Mouse (Mus musculus) midbrain, postnatal 0 days (tissue): ENCODE results near the gene Hivep3. TPM values are rescaled to one million over a fixed set of nuclear protein-coding genes. Genes with fewer than 3 reads are reported as not detected.

ENCODE experiments used
- ATAC-seq: fragments of 200-750 bp; cut with Nextera tagmentation; 2 replicates; pipeline ENCODE4 v1.8.0; 2017; ENCODE audit warnings: moderate number of reproducible peaks, mild to moderate bottlenecking, moderate TSS enrichment, moderate library complexity; ENCODE audit not compliant: low FRiP score
- DNase-seq: peaks from one replicate; pipeline ENCODE4 v3.0.0-alpha.2; 2015; ENCODE audit warnings: low spot score
- H3K27ac ChIP-seq: fragments of 300-500 bp; sonication (generic); 2 replicates; pipeline ENCODE4 v1.5.1; 2014; ENCODE audit warnings: low read depth, mild to moderate bottlenecking, low read length, mixed read lengths
- H3K27me3 ChIP-seq: fragments of 300-500 bp; sonication (generic); 2 replicates; pipeline ENCODE4 v1.6.1; 2014; ENCODE audit warnings: low read length, control low read depth, mixed read lengths; ENCODE audit not compliant: insufficient read depth
- H3K36me3 ChIP-seq: fragments of 300-500 bp; sonication (generic); 2 replicates; pipeline ENCODE4 v1.6.1; 2014; ENCODE audit warnings: low read length, control low read depth, mixed read lengths; ENCODE audit not compliant: insufficient read depth
- H3K4me1 ChIP-seq: fragments of 300-500 bp; sonication (generic); 2 replicates; pipeline ENCODE4 v1.6.1; 2014; ENCODE audit warnings: mild to moderate bottlenecking, control low read depth, antibody characterized with exemption, low read length, mixed read lengths; ENCODE audit not compliant: insufficient read depth
- H3K4me2 ChIP-seq: fragments of 300-500 bp; sonication (generic); 2 replicates; pipeline ENCODE4 v1.6.1; 2014; ENCODE audit warnings: low read depth, mild to moderate bottlenecking, low read length, mixed read lengths; ENCODE audit not compliant: poor library complexity, severe bottlenecking
- H3K4me3 ChIP-seq: fragments of 300-500 bp; sonication (generic); 2 replicates; pipeline ENCODE4 v1.5.1; 2014; ENCODE audit warnings: low read depth, mild to moderate bottlenecking, low read length, moderate library complexity
- H3K9ac ChIP-seq: fragments of 300-500 bp; sonication (generic); replicated peaks from 2 replicates; pipeline ENCODE4 v1.6.1; 2014; ENCODE audit warnings: mild to moderate bottlenecking, low read length, moderate library complexity, mixed read lengths; ENCODE audit not compliant: poor library complexity, severe bottlenecking
- H3K9me3 ChIP-seq: fragments of 300-500 bp; sonication (generic); 2 replicates; pipeline ENCODE4 v1.6.1; 2016; ENCODE audit warnings: low read length, control low read depth
- CTCF ChIP-seq: IDR thresholded peaks from 2 replicates; pipeline ENCODE4 v1.5.1; 2016; ENCODE audit warnings: antibody characterized with exemption, mild to moderate bottlenecking
- WGBS: fragments of 180-500 bp; shearing (Covaris S2); extraction: QIAGEN DNeasy Blood & Tissue Kit; methylation state at CpG from one replicate; pipeline ENCODE4 v1.1.7; 2014; 5-methylcytosine and 5-hydroxymethylcytosine counted together
- polyA plus RNA-seq: library from polyadenylated mRNA; unstranded; fragments of >200 nt; fragmentation: Nextera tagmentation; extraction: Ambion mirVana; gene quantifications from 2 replicates; pipeline ENCODE4 v1.2.1, GENCODE M21; 2015
- total RNA-seq: library from RNA; depleted of rRNA; stranded (reverse); fragments of >200 nt; gene quantifications from 2 replicates; pipeline ENCODE4 v1.2.3, GENCODE M21; 2014

Hivep3 gene
- total and polyA plus RNA-seq, 2 experiments from 2014 or later = 16.5 to 18.3 TPM

GRCm38 (mm10) chr4:120115516-120115915 is 381.9 kb downstream of the Hivep3 start:
- Histone ChIP-seq H3K4me1 (no peaks in the 10 kb centered on the region), H3K4me2 (no peak overlapping the region), H3K27ac (no peak overlapping the region), H3K4me3 (no peak overlapping the region), H3K9ac (no peak overlapping the region), H3K27me3 (no peaks in the 10 kb centered on the region), H3K9me3 (peaks cover 5% of the 10 kb centered on the region; the same call in 1 of the 2 replicates), H3K36me3 (no peaks in the 10 kb centered on the region)
- ATAC-seq (no peak), DNase-seq (no peak)
- 91% methylated on average over 3 of the region's 3 CpGs for WGBS
- TF ChIP-seq CTCF = no peak

- H3K9me3 ChIP-seq = peaks cover 5% of the 10 kb centered on the region; the same call in 1 of the 2 replicates
- no peak overlapping the region for H3K9ac ChIP-seq
- no peak overlapping the region for H3K27ac ChIP-seq
- TF ChIP-seq CTCF = no peak
- no peaks in the 10 kb centered on the region for H3K4me1 ChIP-seq
- no peaks in the 10 kb centered on the region for H3K36me3 ChIP-seq
- H3K4me3 ChIP-seq = no peak overlapping the region
- ATAC-seq (no peak), DNase-seq (no peak)
- no peak overlapping the region for H3K4me2 ChIP-seq
- WGBS = 93% methylated on average over 1 of the region's 1 CpGs
- no peaks in the 10 kb centered on the region for H3K27me3 ChIP-seq
Measured at GRCm38 (mm10) chr4:120116312-120116711, 382.7 kb downstream of the Hivep3 start.

- DNase-seq = peak; percentile 68
- Histone ChIP-seq H3K4me1 (no peaks in the 10 kb centered on the region), H3K4me2 (no peak overlapping the region), H3K9ac (no peak overlapping the region), H3K27me3 (no peaks in the 10 kb centered on the region), H3K36me3 (peaks cover 4% of the 10 kb centered on the region; the same call in 1 of the 2 replicates), H3K27ac (no peak overlapping the region), H3K4me3 (no peak overlapping the region), H3K9me3 (peaks cover 5% of the 10 kb centered on the region; the same call in 1 of the 2 replicates)
- peak; percentile 90 for TF ChIP-seq CTCF
- WGBS = 39% methylated on average over 8 of the region's 8 CpGs
- peak; percentile 57; the same call in 1 of the 2 replicates for ATAC-seq
Measured at GRCm38 (mm10) chr4:120120276-120120675, 386.7 kb downstream of the Hivep3 start.

GRCm38 (mm10) chr4:120124656-120125055 is 391.1 kb downstream of the Hivep3 start:
- Histone ChIP-seq H3K4me3 (no peak overlapping the region), H3K9ac (no peak overlapping the region), H3K27me3 (no peaks in the 10 kb centered on the region), H3K4me2 (no peak overlapping the region), H3K27ac (no peak overlapping the region), H3K36me3 (peaks cover 7% of the 10 kb centered on the region; the same call in 1 of the 2 replicates), H3K9me3 (no peaks in the 10 kb centered on the region), H3K4me1 (no peaks in the 10 kb centered on the region)
- WGBS = 86% methylated on average over 6 of the region's 6 CpGs
- ATAC-seq (no peak), DNase-seq (no peak)
- no peak for TF ChIP-seq CTCF

GRCm38 (mm10) chr4:120126047-120126446 is 392.5 kb downstream of the Hivep3 start:
- H3K9me3 ChIP-seq = no peaks in the 10 kb centered on the region
- no peaks in the 10 kb centered on the region for H3K27me3 ChIP-seq
- H3K4me1 ChIP-seq = no peaks in the 10 kb centered on the region
- ATAC-seq = no peak
- no peak overlapping the region for H3K27ac ChIP-seq
- DNase-seq = no peak
- no peak overlapping the region for H3K4me2 ChIP-seq
- H3K9ac ChIP-seq = no peak overlapping the region
- WGBS = 92% methylated on average over 6 of the region's 6 CpGs
- no peak overlapping the region for H3K4me3 ChIP-seq
- no peak for TF ChIP-seq CTCF
- peaks cover 7% of the 10 kb centered on the region; the same call in 1 of the 2 replicates for H3K36me3 ChIP-seq

GRCm38 (mm10) chr4:120127333-120127732 is 393.7 kb downstream of the Hivep3 start:
- WGBS = 79% methylated on average over 3 of the region's 3 CpGs
- TF ChIP-seq CTCF = no peak
- DNase-seq (no peak), ATAC-seq (no peak)
- no peaks in the 10 kb centered on the region for H3K27me3 ChIP-seq
- no peak overlapping the region for H3K4me3 ChIP-seq
- no peak overlapping the region for H3K27ac ChIP-seq
- no peaks in the 10 kb centered on the region for H3K4me1 ChIP-seq
- H3K9ac ChIP-seq = no peak overlapping the region
- no peak overlapping the region for H3K4me2 ChIP-seq
- H3K36me3 ChIP-seq = peaks cover 10% of the 10 kb centered on the region; the same call in 1 of the 2 replicates
- H3K9me3 ChIP-seq = no peaks in the 10 kb centered on the region
